Mouse (Mus musculus): ENCODE data around the gene Pdzk1. TPM values are rescaled to one million over a fixed set of nuclear protein-coding genes. Genes with fewer than 3 reads are reported as not detected.

The Pdzk1 gene
- polyA plus RNA-seq, 1 experiment from 2014 or later: 6.1 TPM

- H3K4me1 ChIP-seq: no peaks in the 10 kb centered on the region
- ATAC-seq: no peak
- no peak overlapping the region for H3K27ac ChIP-seq
- H3K4me3 ChIP-seq: no peak overlapping the region
- H3K9ac ChIP-seq: no peak overlapping the region
- H3K4me2 ChIP-seq: no peak overlapping the region
- no peaks in the 10 kb centered on the region for H3K27me3 ChIP-seq (replicated peaks)
- no peaks in the 10 kb centered on the region for H3K9me3 ChIP-seq (replicated peaks)
- WGBS (ENCODE audit: insufficient replicate concordance): 74% methylated on average over 2 of the region's 2 CpGs
- H3K36me3 ChIP-seq: peaks cover 74% of the 10 kb centered on the region
These were observed 41.2 kb downstream of the Pdzk1 start for GRCm38 (mm10) chr3:96870270-96870669.

- Histone ChIP-seq H3K27ac (no peak overlapping the region), H3K4me2 (no peak overlapping the region), H3K4me3 (no peak overlapping the region), H3K27me3 (replicated peaks) (no peaks in the 10 kb centered on the region), H3K9me3 (replicated peaks) (no peaks in the 10 kb centered on the region), H3K36me3 (peaks cover 81% of the 10 kb centered on the region), H3K9ac (no peak overlapping the region), H3K4me1 (no peaks in the 10 kb centered on the region)
- no peak for ATAC-seq
- 84% methylated on average over 8 of the region's 8 CpGs for WGBS (ENCODE audit: insufficient replicate concordance)
These were observed 42.0 kb downstream of the Pdzk1 start for GRCm38 (mm10) chr3:96871070-96871469.

- H3K27me3 ChIP-seq (replicated peaks): no peaks in the 10 kb centered on the region
- WGBS (ENCODE audit: insufficient replicate concordance): 84% methylated on average over 8 of the region's 8 CpGs
- no peaks in the 10 kb centered on the region for H3K9me3 ChIP-seq (replicated peaks)
These were observed 43.4 kb downstream of the Pdzk1 start for GRCm38 (mm10) chr3:96872501-96872900.

GRCm38 (mm10) chr3:96874808-96875571 lies 45.9 kb downstream of the Pdzk1 start:
- Histone ChIP-seq H3K27me3 (replicated peaks) (no peaks in the 10 kb centered on the region), H3K4me3 (no peak overlapping the region), H3K9me3 (replicated peaks) (no peaks in the 10 kb centered on the region), H3K4me2 (no peak overlapping the region), H3K9ac (no peak overlapping the region), H3K36me3 (peaks cover 86% of the 10 kb centered on the region), H3K4me1 (no peaks in the 10 kb centered on the region), H3K27ac (no peak overlapping the region)
- no peak for ATAC-seq
- WGBS (ENCODE audit: insufficient replicate concordance): 74% methylated on average over 7 of the region's 7 CpGs

More at GRCm38 (mm10) chr3:96872501-96872900, 43.4 kb downstream of the Pdzk1 start:
- ATAC-seq: no peak
- H3K4me1 ChIP-seq: no peaks in the 10 kb centered on the region
- peaks cover 90% of the 10 kb centered on the region for H3K36me3 ChIP-seq
- no peak overlapping the region for H3K27ac ChIP-seq
- no peak overlapping the region for H3K4me2 ChIP-seq
- no peak overlapping the region for H3K9ac ChIP-seq
- no peak overlapping the region for H3K4me3 ChIP-seq

- Histone ChIP-seq H3K9ac (no peak overlapping the region), H3K27me3 (replicated peaks) (no peaks in the 10 kb centered on the region), H3K4me3 (no peak overlapping the region), H3K4me1 (no peaks in the 10 kb centered on the region), H3K36me3 (peaks cover 86% of the 10 kb centered on the region), H3K9me3 (replicated peaks) (no peaks in the 10 kb centered on the region), H3K4me2 (no peak overlapping the region), H3K27ac (no peak overlapping the region)
- no peak for ATAC-seq
- WGBS (ENCODE audit: insufficient replicate concordance): 82% methylated on average over 9 of the region's 9 CpGs
These were observed 50.5 kb downstream of the Pdzk1 start for GRCm38 (mm10) chr3:96879536-96879935.

GRCm38 (mm10) chr3:96880385-96880784 lies 51.3 kb downstream of the Pdzk1 start:
- Histone ChIP-seq H3K4me2 (no peak overlapping the region), H3K36me3 (peaks cover 83% of the 10 kb centered on the region), H3K4me1 (no peaks in the 10 kb centered on the region), H3K4me3 (no peak overlapping the region), H3K27ac (no peak overlapping the region), H3K9ac (no peak overlapping the region), H3K9me3 (replicated peaks) (no peaks in the 10 kb centered on the region), H3K27me3 (replicated peaks) (no peaks in the 10 kb centered on the region)
- WGBS (ENCODE audit: insufficient replicate concordance): 76% methylated on average over 4 of the region's 4 CpGs
- ATAC-seq: no peak

GRCm38 (mm10) chr3:96881557-96881956 lies 52.5 kb downstream of the Pdzk1 start:
- no peaks in the 10 kb centered on the region for H3K4me1 ChIP-seq
- H3K27me3 ChIP-seq (replicated peaks): no peaks in the 10 kb centered on the region
- H3K9ac ChIP-seq: no peak overlapping the region
- 70% methylated on average over 6 of the region's 6 CpGs for WGBS (ENCODE audit: insufficient replicate concordance)
- no peak overlapping the region for H3K4me2 ChIP-seq
- H3K36me3 ChIP-seq: peaks cover 85% of the 10 kb centered on the region
- no peaks in the 10 kb centered on the region for H3K9me3 ChIP-seq (replicated peaks)
- no peak overlapping the region for H3K4me3 ChIP-seq
- ATAC-seq: no peak
- no peak overlapping the region for H3K27ac ChIP-seq

GRCm38 (mm10) chr3:96882061-96882849 lies 53.2 kb downstream of the Pdzk1 start:
- no peaks in the 10 kb centered on the region for H3K9me3 ChIP-seq (replicated peaks)
- no peak for ATAC-seq
- no peak overlapping the region for H3K9ac ChIP-seq
- no peaks in the 10 kb centered on the region for H3K4me1 ChIP-seq
- no peaks in the 10 kb centered on the region for H3K27me3 ChIP-seq (replicated peaks)
- peaks cover 86% of the 10 kb centered on the region for H3K36me3 ChIP-seq
- no peak overlapping the region for H3K4me2 ChIP-seq
- H3K4me3 ChIP-seq: no peak overlapping the region
- H3K27ac ChIP-seq: no peak overlapping the region
- 85% methylated on average over 14 of the region's 14 CpGs for WGBS (ENCODE audit: insufficient replicate concordance)

- Histone ChIP-seq H3K36me3 (peaks cover 89% of the 10 kb centered on the region), H3K4me3 (no peak overlapping the region), H3K27ac (no peak overlapping the region), H3K9me3 (replicated peaks) (no peaks in the 10 kb centered on the region), H3K4me2 (no peak overlapping the region), H3K9ac (no peak overlapping the region), H3K27me3 (replicated peaks) (no peaks in the 10 kb centered on the region), H3K4me1 (no peaks in the 10 kb centered on the region)
- 86% methylated on average over 7 of the region's 7 CpGs for WGBS (ENCODE audit: insufficient replicate concordance)
- ATAC-seq: no peak
These were observed 54.6 kb downstream of the Pdzk1 start for GRCm38 (mm10) chr3:96883690-96884089.

GRCm38 (mm10) chr3:96902336-96902999 lies 73.4 kb downstream of the Pdzk1 start:
- Histone ChIP-seq H3K4me2 (no peak overlapping the region), H3K36me3 (peaks cover 8% of the 10 kb centered on the region), H3K4me3 (no peak overlapping the region), H3K9me3 (replicated peaks) (no peaks in the 10 kb centered on the region), H3K27ac (no peak overlapping the region), H3K27me3 (replicated peaks) (peaks cover 4% of the 10 kb centered on the region; the same call in 1 of the 2 replicates), H3K4me1 (peaks cover 28% of the 10 kb centered on the region), H3K9ac (no peak overlapping the region)
- no peak for ATAC-seq
- 72% methylated on average over 4 of the region's 4 CpGs for WGBS (ENCODE audit: insufficient replicate concordance)

GRCm38 (mm10) chr3:96904393-96904792 lies 75.3 kb downstream of the Pdzk1 start, which contains the start of gene Gja5:
Gene Gja5 (plus strand): TSS chr3:96904693.
- H3K9ac ChIP-seq: peak within 1 kb of the TSS; percentile 93
- H3K27me3 ChIP-seq (replicated peaks): peaks cover 8% of the 10 kb centered on the region; the same call in 1 of the 2 replicates
- no peaks in the 10 kb centered on the region for H3K36me3 ChIP-seq
- 11% methylated on average over 14 of the region's 14 CpGs for WGBS (ENCODE audit: insufficient replicate concordance)
- peak within 1 kb of the TSS; percentile 94 for H3K4me3 ChIP-seq
- no peaks in the 10 kb centered on the region for H3K9me3 ChIP-seq (replicated peaks)
- H3K27ac ChIP-seq: 0 out of 2 replicates have a peak within 1 kb of the TSS, but pooled peaks have one; percentile 26
- ATAC-seq: no peak
- H3K4me2 ChIP-seq: peak within 1 kb of the TSS; percentile 88
- H3K4me1 ChIP-seq: peaks cover 28% of the 10 kb centered on the region
